Mouse (Mus musculus): ENCODE measurements around the gene Cort.
A peak's percentile ranks its signal among the peaks of the same experiment; 100 is the strongest.

The Cort gene

DNA sequence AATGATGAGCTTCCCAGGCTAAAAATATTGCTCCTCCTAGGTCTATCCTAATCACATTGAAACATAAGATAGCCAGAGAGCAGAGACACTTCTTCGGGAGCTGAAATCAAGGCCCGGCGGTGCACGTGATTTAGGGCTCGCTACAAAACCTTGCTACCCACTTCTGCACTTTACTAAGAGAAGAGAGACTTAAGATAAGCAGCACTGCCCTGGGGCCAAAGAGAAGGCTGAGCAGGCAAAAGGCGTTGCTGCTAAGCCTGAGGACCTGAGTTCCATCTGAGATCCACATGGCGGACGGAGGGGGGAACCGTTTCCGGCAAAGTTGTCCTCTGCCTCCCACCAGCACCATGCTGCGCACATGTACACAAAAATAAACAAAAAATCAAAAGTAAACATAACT lies 28.0 kb downstream of the Cort start:
- DNase-seq (ENCODE audit: low spot score): no peak

GRCm38 (mm10) chr4:149097956-149098355 lies 28.6 kb downstream of the Cort start:
- DNase-seq (ENCODE audit: low spot score): no peak

GRCm38 (mm10) chr4:149091364-149091763 lies 35.2 kb downstream of the Cort start:
- no peak for DNase-seq (ENCODE audit: low spot score)

GRCm38 (mm10) chr4:149085381-149085780 lies 41.2 kb downstream of the Cort start:
- no peak for DNase-seq (ENCODE audit: low spot score)

GRCm38 (mm10) chr4:149081528-149081927 lies 45.0 kb downstream of the Cort start:
- DNase-seq (ENCODE audit: low spot score): peak; percentile 79

- DNase-seq (ENCODE audit: low spot score): no peak
These were observed 46.5 kb downstream of the Cort start for GRCm38 (mm10) chr4:149080111-149080510.

DNA sequence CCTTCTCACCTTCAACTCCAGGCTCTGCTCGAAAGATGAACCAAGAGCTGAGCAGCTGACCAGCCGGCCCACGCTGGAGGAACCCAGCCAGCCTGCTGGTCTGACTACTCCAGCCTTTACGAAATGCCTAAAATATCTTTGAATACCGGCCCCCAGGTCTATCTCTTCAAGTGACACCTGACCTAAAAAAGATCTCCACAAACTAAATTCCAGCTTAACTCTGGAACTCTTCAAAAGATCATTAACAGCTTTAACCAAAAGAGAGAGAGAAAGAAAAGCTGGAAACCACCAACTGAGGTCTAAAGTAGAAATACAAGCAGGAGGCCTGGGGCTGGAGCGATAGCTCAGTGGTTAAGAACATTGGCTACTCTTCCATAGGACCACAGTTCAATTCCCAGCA lies 46.9 kb downstream of the Cort start:
- DNase-seq (ENCODE audit: low spot score): no peak

DNA sequence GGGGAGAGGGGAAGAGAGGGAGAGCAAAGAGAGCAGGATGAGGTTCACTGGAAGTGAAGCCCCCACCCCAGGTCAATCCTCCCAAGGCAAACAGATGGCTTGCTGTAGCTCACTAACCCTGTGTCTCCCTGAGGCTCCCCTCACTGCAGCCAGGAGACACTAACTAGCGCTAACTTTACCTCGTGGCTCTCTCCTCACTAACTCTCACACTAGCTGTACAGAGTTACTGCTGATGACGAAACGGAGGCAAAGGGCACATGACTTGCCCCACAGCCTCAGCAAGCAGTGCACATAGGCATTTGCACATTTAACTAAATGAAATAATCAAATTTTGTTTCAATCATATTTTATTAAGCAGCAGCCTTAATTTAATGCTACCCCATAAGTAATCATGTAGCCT lies 48.3 kb downstream of the Cort start:
- no peak for DNase-seq (ENCODE audit: low spot score)

GRCm38 (mm10) chr4:149075871-149076575 lies 50.5 kb downstream of the Cort start:
- DNase-seq (ENCODE audit: low spot score): peak; percentile 28

DNA sequence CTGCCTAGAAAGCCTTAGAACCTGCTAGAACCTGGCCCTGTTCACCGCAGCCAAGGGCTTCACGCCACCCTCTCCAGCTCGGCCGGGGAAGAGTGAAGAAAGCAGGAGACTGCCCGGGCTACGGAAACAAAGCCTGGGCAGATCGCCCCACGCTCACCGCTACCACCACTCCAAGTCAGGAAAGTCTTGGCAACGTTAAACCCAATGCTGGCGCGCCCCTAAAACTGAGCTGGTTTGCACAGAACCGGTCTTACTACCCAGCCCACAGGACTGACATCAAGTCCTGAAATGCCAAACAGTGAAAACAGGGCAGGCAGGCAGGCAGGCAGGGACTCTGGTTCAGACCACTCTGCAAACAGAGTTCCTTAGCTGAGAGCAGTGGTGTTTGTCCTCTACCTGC lies 51.5 kb downstream of the Cort start:
- no peak for DNase-seq (ENCODE audit: low spot score)

Data from testis, postnatal 14 days (tissue).